Mouse (Mus musculus) bone marrow, adult 2 months (tissue): ENCODE measurements around the gene Mllt10. TPM values are rescaled to one million over a fixed set of nuclear protein-coding genes. Genes with fewer than 3 reads are reported as not detected.
A peak's percentile ranks its signal among the peaks of the same experiment; 100 is the strongest.

Experiments used
- H3K27ac ChIP-seq: fragments of 200-500 bp; 2 replicates; pipeline ENCODE4 v1.5.1; 2012; ENCODE audit warnings: low read depth, mild to moderate bottlenecking, control low read depth, inconsistent platforms, low read length; ENCODE audit not compliant: control insufficient read depth, poor library complexity, insufficient read depth
- H3K4me1 ChIP-seq: fragments of 200-500 bp; 2 replicates; pipeline ENCODE4 v1.6.1; 2011; ENCODE audit warnings: low read length; ENCODE audit not compliant: control insufficient read depth, insufficient read depth
- H3K4me3 ChIP-seq: fragments of 200-500 bp; replicated peaks from 2 replicates; pipeline ENCODE3; 2011; ENCODE audit warnings: mild to moderate bottlenecking, low read depth, low read length, control low read depth; ENCODE audit not compliant: control insufficient read depth
- CTCF ChIP-seq: fragments of 200-500 bp; IDR thresholded peaks from 2 replicates; pipeline ENCODE4 v1.5.1; 2011; ENCODE audit warnings: low read length, control low read depth; ENCODE audit not compliant: control insufficient read depth, insufficient read depth
- POLR2A ChIP-seq: fragments of 200-500 bp; IDR thresholded peaks from 2 replicates; pipeline ENCODE4 v1.6.1; 2011; ENCODE audit warnings: low read depth, mild to moderate bottlenecking, control low read depth, low read length, borderline replicate concordance; ENCODE audit not compliant: control insufficient read depth
- WGBS: fragments of 180-500 bp; shearing (Covaris S2); methylation state at CpG from one replicate; pipeline ENCODE4 v1.1.7; 2018; 5-methylcytosine and 5-hydroxymethylcytosine counted together
- polyA plus RNA-seq: library from polyadenylated mRNA; stranded (reverse); fragments of >200 nt; gene quantifications from 2 replicates; pipeline ENCODE4 v1.2.4, GENCODE M21; 2011; ENCODE audit warnings: low replicate concordance; ENCODE audit not compliant: missing spikeins, insufficient read depth, insufficient read length

The Mllt10 gene
- polyA plus RNA-seq, 1 experiment = 49.4 TPM

- Histone ChIP-seq H3K4me1 (peaks cover 2% of the 10 kb centered on the region; the same call in 1 of the 2 replicates), H3K4me3 (no peak overlapping the region), H3K27ac (no peak overlapping the region)
- TF ChIP-seq POLR2A (no peak), CTCF (no peak)
- WGBS = 60% methylated on average over 5 of the region's 5 CpGs
These were observed 29.9 kb upstream of the Mllt10 start for GRCm38 (mm10) chr2:18025116-18025515.

- H3K4me3 ChIP-seq = no peak overlapping the region
- TF ChIP-seq CTCF = no peak
- no peak for TF ChIP-seq POLR2A
- WGBS = 4% methylated on average over 14 of the region's 14 CpGs
- peaks cover 2% of the 10 kb centered on the region; the same call in 1 of the 2 replicates for H3K4me1 ChIP-seq
- H3K27ac ChIP-seq = no peak overlapping the region
These were observed 29.3 kb upstream of the Mllt10 start for GRCm38 (mm10) chr2:18025781-18026115.

- peak overlapping the region; percentile 8 for H3K4me3 ChIP-seq
- WGBS = under 1% methylated on average over 44 of the region's 44 CpGs
- H3K4me1 ChIP-seq = peaks cover 2% of the 10 kb centered on the region; the same call in 1 of the 2 replicates
- TF ChIP-seq POLR2A (no peak), CTCF (no peak)
- H3K27ac ChIP-seq = no peak overlapping the region
These were observed 28.7 kb upstream of the Mllt10 start for GRCm38 (mm10) chr2:18026116-18026947.

DNA sequence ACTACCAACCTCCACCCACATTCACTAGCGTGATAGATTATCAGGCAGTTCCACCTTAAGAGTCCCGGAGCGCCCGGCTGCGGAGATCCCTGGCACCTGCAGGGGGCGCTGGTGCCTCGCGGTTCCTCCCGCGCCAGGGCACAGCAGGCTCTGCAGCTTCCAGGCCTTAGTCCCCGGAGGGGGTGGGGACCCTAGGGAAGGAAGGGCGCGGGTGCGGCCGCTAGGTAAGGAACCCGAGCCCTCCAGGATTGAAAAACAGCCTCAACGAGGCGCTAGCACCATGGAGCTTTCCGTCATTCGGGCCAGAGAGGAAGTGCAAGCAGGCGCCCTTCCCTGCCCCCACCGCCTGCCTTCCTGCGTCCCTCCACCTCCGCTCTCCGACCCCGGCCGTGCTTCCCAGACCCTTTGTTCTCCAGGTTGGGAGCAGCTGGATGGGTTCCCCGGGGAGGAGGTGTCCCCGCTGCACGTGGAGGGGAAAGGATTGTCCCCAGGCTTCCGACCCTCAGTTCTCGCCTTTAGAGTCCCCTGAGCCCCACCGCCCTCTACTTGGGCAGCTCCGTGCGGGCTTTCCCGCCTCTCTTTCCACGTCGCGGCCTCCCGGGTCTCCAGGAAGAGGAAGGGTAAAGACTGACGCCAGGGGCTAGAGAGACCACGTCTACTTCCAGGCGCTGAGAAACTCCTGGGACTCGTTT is 27.4 kb upstream of the Mllt10 start:
- under 1% methylated on average over 44 of the region's 44 CpGs for WGBS
- TF ChIP-seq CTCF (peak; percentile 82), POLR2A (peak; percentile 19; the same call in 1 of the 2 replicates)
- H3K4me3 ChIP-seq = peak overlapping the region; percentile 77
- peak overlapping the region; percentile 34; the same call in 1 of the 2 replicates for H3K27ac ChIP-seq
- H3K4me1 ChIP-seq = peaks cover 2% of the 10 kb centered on the region; the same call in 1 of the 2 replicates

DNA sequence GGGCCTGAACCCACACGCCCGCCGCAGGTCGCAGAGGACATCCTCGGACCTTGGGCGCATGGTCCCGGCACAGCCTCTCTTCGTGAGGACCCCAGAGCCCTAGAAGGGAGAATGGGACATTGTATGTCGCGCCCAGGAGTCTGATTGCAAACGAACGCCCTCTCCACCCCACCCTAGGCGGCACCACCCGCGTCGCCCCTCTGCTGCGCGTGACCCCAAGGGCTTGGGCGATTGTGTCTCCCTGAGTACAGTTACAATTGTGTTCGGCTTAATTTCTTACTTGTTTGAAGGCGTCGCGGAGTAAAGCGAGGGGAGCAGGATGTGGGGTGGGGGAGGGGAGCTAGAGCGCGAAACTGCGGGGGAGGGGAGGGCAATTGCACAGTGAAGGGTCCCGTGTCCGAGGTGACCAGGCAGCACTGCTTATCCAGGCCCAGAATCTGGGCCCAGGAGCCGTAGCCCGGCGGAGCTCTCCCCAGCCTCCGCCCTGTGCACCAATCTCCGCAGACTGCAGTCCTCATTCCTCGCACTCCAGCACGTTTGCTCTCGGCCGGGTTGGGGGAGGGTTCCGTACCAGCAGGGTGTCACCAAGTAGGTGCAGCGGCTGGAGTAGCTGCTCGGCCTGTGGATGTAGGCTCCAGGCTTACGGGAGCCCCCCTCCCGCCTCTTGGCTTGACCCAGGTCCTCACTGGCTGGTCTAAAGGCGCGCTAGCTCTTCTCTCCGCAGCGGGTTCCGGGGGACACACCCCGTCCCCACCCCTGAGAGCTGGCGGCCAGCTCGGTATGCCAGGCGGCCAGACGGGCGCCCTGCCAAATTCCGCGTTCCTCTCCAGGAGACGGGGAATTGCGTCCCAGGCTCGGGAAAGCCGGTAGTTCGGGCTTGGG is 26.7 kb upstream of the Mllt10 start:
- TF ChIP-seq POLR2A (peak; percentile 42; the same call in 1 of the 2 replicates), CTCF (no peak)
- WGBS = under 1% methylated on average over 61 of the region's 61 CpGs
- Histone ChIP-seq H3K4me1 (peaks cover 2% of the 10 kb centered on the region; the same call in 1 of the 2 replicates), H3K4me3 (peak overlapping the region; percentile 77), H3K27ac (no peak overlapping the region; the same call in 1 of the 2 replicates)

DNA sequence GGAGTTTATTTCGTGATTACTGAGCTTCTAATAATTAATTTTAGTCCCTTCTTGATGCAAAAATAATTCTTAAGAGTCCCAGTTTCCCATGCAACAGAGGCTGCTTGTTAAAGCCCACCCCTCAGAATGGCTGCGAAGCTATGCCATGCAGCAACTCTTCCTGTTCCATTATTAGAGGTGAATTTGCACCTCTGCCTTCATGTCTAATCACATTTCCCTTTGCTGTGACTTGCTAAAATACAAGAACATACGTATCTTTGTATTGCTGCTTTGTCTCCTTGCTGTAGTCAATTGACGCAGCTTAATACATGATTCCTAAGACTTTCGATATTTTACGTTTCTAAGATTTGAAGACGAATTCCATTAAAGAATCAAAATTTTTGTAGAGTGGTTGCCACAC is 25.4 kb upstream of the Mllt10 start:
- Histone ChIP-seq H3K4me3 (no peak overlapping the region), H3K4me1 (peaks cover 2% of the 10 kb centered on the region; the same call in 1 of the 2 replicates), H3K27ac (no peak overlapping the region)
- 89% methylated on average over 7 of the region's 7 CpGs for WGBS
- TF ChIP-seq CTCF = no peak
- TF ChIP-seq POLR2A = no peak

DNA sequence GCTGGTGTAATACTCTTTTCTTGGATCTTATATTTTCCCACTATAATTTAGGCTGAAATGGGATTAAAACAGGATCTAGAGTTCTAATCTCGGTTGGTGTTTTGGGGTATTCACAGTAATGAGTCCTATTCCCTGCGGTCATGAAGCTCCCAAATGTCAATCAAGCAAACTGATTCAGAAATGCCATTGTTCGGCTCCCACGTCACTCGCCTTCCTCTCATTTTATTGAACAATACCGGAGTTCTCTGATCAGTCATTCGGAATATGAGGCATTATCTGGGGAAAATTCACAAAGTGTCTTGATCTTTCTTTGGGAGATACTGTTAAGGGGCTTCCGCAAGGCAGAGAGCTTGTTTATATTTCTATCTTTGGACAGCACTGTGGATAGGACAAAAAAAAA is 24.5 kb upstream of the Mllt10 start:
- peaks cover 2% of the 10 kb centered on the region; the same call in 1 of the 2 replicates for H3K4me1 ChIP-seq
- TF ChIP-seq CTCF (no peak), POLR2A (no peak)
- no peak overlapping the region for H3K27ac ChIP-seq
- WGBS = 89% methylated on average over 8 of the region's 8 CpGs
- no peak overlapping the region for H3K4me3 ChIP-seq

- Histone ChIP-seq H3K27ac (no peak overlapping the region), H3K4me1 (peaks cover 2% of the 10 kb centered on the region; the same call in 1 of the 2 replicates), H3K4me3 (no peak overlapping the region)
- 24% methylated on average over 26 of the region's 26 CpGs for WGBS
- TF ChIP-seq CTCF (no peak), POLR2A (no peak)
These were observed 23.7 kb upstream of the Mllt10 start for GRCm38 (mm10) chr2:18031271-18031821.
